Mouse (Mus musculus) thymus, postnatal 0 days (tissue): ENCODE measurements around the gene Ppp2r5a. TPM values are rescaled to one million over a fixed set of nuclear protein-coding genes. Genes with fewer than 3 reads are reported as not detected.

Experiments
- polyA plus RNA-seq: library from polyadenylated mRNA; unstranded; fragments of >200 nt; fragmentation: Nextera tagmentation; extraction: Ambion mirVana; gene quantifications from 2 replicates; pipeline ENCODE4 v1.2.1, GENCODE M21; 2015

The Ppp2r5a gene
- polyA plus RNA-seq, 1 experiment from 2014 or later, result 79.1 TPM

Other genes with a start within 250 kb of the Ppp2r5a start
- gene Fam71a, start 238.5 kb downstream of the Ppp2r5a start, polyA plus RNA-seq, result not detected in 2 replicates
- gene Atf3, start 185.2 kb downstream of the Ppp2r5a start, polyA plus RNA-seq, result 1.4 and 2.1 TPM in 2 replicates
- gene Nenf, start 85.1 kb downstream of the Ppp2r5a start, polyA plus RNA-seq, result 43.8 and 47.2 TPM in 2 replicates
- 20.3 and 21.4 TPM in 2 replicates for gene Tmem206, start 77.4 kb downstream of the Ppp2r5a start, polyA plus RNA-seq
- 36.8 and 38.8 TPM in 2 replicates for gene Dtl, start 172.3 kb upstream of the Ppp2r5a start, polyA plus RNA-seq
- 43.6 and 45.2 TPM in 2 replicates for gene Ints7, start 172.4 kb upstream of the Ppp2r5a start, polyA plus RNA-seq